Mouse (Mus musculus): ENCODE data around the gene Cyp4f15.
"Not testable (repeated sequence)": the region's sequence is repeated elsewhere in the genome, so short reads cannot be mapped to it uniquely, and the experiment has no call there.

The Cyp4f15 gene

DNA sequence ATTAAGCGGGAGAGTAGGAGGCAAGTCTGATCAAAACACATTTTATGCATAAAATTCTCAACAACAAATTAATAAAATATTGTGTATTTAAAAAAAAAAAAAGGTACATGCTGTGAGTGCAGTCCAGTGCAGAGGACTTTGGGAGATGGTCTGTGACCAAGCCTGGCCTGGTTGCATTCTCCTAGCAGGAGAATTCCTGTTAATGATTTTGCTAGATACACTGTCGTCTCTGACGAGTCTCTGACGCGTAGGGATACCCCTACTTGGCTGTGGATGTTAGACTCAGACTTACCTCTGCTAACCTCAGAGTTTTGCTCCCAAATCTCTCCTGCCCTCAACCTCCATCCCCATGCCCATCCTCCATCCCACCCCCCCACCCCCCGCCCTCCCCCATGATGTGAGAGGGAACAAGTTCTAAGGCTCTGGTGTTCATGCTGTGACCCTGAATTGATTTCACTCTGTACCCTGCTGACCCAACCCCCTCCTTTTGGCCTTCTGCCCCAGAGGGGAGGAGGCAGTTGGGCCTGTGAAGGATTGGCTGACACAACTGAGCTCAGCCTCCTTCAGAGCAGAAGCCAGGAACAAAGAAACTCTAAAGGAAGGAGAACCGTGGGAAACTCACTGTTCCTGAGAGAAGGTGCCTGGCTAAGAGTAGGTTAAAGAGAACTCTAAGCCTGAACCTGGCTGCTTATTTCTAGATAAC, at the start of gene Cyp4f15:
Gene Cyp4f15, plus strand, starts transcription at position 580 of the 703 bp plus-strand sequence.
- DNase-seq, result peak; percentile 61 to 78

DNA sequence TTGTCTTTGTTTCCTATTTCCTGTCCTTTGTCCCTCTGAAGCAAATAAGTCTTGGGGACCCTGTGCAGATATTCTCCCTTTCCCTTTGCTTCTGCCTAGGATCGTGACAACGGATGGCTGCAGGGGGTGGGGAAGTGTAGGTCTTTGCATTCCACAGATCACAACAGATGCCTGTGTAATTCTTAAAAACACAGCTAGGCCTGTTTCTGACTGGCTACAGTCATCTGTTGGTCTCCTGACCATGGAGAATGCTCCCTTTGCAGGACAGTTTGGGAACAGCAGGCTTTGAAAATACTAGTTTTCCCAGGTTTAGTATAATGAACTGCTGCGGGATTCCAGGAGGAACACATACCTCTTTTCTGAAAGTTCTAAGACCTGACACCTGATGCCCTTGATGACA, 49.1 kb upstream of the Cyp4f15 start:
- DNase-seq, result no peak

DNA sequence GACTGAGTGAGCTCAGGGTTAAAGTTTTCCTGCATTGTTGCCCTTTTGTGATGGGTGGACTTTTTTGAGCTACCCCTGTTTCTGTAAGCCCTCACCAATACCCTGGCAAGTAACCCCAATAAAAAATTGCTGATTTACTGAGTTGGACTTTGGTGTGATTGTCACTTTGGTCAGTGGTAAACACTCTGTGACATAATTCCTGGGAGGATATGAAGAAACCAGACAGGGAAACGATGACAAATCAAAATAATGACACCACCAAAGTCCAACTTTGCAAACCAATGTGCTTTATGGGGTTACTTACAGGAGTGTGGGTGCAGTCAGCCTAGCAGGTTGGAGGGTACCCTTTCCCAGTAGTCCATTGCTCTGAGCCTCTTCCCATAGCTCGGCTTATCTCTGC, 48.3 kb upstream of the Cyp4f15 start:
- no peak for DNase-seq

GRCm38 (mm10) chr17:32646631-32647030, 38.8 kb upstream of the Cyp4f15 start:
- DNase-seq, result no peak

GRCm38 (mm10) chr17:32653860-32654259, 31.6 kb upstream of the Cyp4f15 start:
- DNase-seq, result no peak

DNA sequence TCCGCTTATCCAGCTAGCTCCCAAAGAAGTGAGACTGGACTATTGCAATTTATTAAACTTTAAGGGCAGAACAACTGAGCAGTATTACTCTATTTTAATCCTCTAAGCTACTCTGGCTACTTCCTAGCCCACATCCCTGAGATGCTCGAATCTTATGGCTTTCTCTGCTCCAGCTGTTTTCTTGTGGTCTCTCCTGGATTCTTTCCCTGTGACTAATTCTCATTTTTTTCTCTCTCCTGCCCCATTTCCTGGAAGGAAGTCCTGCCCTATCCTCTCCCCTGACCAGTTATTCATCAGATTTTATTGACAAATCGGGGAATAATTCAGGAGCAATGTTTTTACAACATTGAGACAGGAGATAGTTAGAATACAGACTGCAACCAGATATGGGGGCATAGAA, 28.4 kb upstream of the Cyp4f15 start:
- no peak for DNase-seq

DNA sequence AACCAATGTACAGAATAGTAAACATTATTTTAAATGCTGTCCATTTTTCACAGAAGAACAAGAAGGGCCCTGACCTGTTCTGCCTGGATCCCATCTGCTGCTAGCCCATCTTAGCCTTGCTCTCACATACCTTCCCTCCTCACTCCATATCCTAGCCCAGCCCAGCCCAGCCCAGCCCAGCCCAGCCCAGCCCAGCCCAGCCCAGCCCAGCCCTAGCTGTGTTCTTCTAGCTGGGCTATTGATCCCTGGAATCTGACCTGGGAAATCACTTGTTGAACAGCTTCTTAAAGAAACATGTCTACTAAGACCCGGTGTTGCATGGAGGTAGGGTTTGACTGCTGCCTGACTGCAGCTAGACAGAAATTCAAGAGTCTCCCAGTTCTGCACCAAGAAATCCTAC, 27.2 kb upstream of the Cyp4f15 start:
- DNase-seq, result no peak

DNA sequence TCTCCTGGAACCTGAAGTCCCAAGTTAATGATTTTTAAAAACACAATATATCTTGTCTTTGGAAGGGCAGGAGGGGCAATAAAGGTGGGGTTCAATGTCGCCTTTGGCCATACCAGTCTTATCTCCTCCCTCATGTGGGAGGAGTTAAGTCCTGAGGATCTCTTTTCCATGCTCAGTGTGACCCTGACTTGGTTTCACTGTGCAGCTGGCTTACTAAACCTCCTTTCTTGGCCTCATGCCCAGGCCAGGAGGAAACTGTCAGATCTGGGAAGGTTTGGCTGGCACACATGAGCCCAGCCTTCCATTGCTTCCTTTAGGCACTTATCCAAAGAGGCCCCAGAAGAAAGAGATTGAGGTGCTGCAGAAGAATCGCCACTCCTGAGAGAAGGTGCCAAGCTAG, 26.7 kb upstream of the Cyp4f15 start, which contains the start of gene Cyp4f40:
Gene Cyp4f40, plus strand, starts transcription at position 189 of the 400 bp plus-strand sequence.
- DNase-seq, result peak; percentile 68 to 76

- no peak for DNase-seq
These were observed 11.5 kb upstream of the Cyp4f15 start for GRCm38 (mm10) chr17:32673976-32674375.

- DNase-seq, result no peak
These were observed 9.3 kb upstream of the Cyp4f15 start for GRCm38 (mm10) chr17:32676040-32676635.

DNA sequence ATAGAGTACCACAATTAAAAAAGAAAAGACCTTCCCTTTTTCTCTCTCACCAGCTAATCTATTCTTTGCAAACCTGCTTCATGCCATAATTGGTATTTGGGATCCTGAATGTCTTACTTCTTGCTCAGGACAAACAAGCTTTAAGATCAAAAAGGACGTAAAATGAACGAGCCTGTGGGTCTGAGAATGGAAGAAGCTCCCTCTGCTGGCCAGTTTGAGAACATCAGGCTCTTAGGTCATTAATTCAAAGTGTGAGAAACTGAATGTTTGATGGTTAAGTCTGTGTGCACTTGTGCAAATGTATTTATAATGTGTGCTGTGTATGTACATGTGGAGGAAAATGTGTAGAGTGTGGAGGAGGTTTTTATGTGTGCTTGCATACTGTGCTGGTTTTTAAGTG, 5.0 kb upstream of the Cyp4f15 start:
- DNase-seq, result peak; percentile 22 to 76

DNA sequence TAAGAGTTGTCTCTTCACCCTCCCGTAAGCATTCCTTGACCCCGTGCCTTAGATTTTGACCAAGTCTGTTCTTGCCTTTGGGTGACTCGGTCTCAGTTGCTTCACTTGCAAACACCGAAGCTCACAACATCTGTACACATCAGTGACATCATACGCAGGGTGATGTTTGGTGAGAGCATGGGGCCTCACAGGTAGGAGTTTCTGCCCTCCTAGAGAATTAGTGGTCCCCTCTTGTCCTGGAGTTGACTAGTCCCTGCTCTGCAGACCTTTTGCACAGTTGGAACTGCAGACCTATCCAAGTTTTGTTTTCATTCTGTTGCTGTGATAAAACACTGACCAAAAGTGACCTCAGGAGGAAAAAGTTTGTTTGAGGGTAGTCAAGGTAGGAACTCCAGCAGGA, 1.3 kb downstream of the Cyp4f15 start:
- no peak for DNase-seq

GRCm38 (mm10) chr17:32690959-32691358, 5.5 kb downstream of the Cyp4f15 start:
- no peak for DNase-seq

- peak; percentile 47 to 82 for DNase-seq
These were observed 17.4 kb downstream of the Cyp4f15 start for GRCm38 (mm10) chr17:32702826-32703225.

DNA sequence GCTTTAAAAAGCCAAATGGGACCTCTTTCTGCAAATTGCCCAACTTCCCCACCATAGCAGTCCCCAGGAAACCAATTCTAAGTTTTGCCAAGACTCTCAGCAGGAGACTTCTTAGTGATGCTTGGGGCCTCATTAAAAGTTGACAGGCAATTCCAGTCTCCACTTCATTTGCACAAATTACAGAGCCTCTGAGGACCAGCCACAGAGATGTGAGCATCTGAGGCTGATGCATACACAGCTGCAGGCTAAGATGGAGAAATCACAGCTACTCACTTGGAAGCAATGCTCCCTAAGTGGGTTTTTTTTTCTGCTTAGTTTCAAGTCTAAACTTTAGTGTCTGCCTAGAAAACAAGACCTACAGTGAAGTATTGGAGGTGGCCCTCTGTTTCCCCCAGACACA, 25.1 kb downstream of the Cyp4f15 start:
- DNase-seq, result not testable (repeated sequence)

GRCm38 (mm10) chr17:32722151-32722550, 36.7 kb downstream of the Cyp4f15 start:
- DNase-seq, result peak; percentile 46 to 50

- peak; percentile 46 to 54 for DNase-seq
These were observed 37.3 kb downstream of the Cyp4f15 start for GRCm38 (mm10) chr17:32722771-32723170.

DNA sequence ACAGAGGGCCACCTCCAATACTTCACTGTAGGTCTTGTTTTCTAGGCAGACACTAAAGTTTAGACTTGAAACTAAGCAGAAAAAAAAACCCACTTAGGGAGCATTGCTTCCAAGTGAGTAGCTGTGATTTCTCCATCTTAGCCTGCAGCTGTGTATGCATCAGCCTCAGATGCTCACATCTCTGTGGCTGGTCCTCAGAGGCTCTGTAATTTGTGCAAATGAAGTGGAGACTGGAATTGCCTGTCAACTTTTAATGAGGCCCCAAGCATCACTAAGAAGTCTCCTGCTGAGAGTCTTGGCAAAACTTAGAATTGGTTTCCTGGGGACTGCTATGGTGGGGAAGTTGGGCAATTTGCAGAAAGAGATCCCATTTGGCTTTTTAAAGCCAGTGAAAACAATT, 40.9 kb downstream of the Cyp4f15 start:
- DNase-seq, result not testable (repeated sequence)

GRCm38 (mm10) chr17:32729029-32729428, 43.6 kb downstream of the Cyp4f15 start:
- peak in 1 of 2 experiments; percentile 5 for DNase-seq

- no peak for DNase-seq
These were observed 53.0 kb downstream of the Cyp4f15 start for GRCm38 (mm10) chr17:32738406-32738805.

DNA sequence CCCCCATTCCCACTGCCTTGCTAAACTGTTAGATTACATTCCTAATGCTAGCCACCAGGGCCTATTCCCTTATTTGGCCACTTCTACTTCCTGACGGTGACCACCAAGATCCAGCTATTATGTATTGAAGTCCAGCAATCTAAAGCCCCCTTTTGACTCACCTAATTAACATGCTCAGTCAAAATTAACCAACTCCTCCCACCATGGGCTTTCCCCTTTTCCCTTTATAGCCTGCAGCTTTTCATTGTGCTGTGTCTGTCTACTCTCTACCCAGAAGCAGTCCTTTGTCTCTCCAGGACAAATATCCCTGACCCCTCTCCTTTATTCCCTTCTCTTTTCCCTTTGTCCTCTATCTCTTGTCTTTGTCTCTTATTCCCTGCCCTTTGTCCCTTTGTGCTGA, 55.6 kb downstream of the Cyp4f15 start:
- no peak for DNase-seq

DNA sequence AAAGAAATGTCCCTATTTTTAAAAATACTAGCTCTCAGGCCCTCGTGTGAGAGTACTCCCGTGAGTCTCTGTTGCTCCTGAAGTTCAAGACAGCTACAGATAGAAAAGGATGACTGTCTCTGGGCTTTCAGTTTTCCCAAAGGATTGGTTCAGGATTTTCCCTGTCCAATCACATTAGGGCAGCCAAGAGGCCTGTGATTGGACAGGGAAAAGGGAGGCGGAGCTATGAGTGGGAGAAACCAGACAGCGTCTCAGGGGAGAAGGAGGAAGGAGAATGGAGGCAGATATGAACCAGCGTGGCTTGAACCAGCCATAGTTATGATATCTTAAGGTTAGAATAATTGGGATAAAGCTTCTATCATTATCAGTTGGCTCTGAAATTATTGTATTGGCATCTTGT, 65.2 kb downstream of the Cyp4f15 start:
- no peak for DNase-seq
